Mouse (Mus musculus) spleen, postnatal 4 days (tissue): ENCODE measurements around the gene Apon.
A peak's percentile ranks its signal among the peaks of the same experiment; 100 is the strongest.
"Not testable (repeated sequence)": the region's sequence is repeated elsewhere in the genome, so short reads cannot be mapped to it uniquely, and the experiment has no call there.

Experiments used
- DNase-seq, 2 experiments: peaks; one replicate each; pipeline ENCODE4 v3.0.0; 2022; ENCODE audit warnings: low spot score in 2 of 2

The Apon gene

DNA sequence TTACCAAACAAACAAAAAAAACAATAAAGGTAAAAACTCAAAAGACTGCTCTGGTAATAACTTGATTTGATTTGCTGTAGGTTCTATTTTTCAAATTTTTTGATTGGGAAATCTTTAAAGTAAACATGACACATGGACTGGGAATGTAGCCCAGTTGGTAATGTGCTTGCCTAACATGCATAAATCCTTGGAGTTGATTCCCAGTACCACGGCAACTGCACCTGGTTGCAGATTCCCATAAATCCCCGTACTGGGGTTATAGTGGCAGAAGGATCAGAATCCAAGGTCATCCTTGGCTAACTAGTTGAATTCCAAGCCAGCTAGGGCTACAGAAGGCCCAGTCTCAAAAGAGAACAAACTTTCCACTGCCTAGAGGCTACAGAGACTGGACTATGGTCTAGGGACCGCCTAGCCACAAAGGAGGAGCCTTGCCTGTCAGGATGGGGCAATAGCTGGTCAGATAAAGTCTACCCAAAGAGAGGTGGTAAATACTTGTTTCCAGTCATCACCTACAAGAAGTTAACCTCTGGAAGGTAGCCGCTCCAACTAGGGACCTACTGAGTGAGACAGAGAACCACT is at the start of gene Apon:
Apon (plus strand) TSS at position 420 of the 579 bp plus-strand sequence.
- DNase-seq, result no peak

DNA sequence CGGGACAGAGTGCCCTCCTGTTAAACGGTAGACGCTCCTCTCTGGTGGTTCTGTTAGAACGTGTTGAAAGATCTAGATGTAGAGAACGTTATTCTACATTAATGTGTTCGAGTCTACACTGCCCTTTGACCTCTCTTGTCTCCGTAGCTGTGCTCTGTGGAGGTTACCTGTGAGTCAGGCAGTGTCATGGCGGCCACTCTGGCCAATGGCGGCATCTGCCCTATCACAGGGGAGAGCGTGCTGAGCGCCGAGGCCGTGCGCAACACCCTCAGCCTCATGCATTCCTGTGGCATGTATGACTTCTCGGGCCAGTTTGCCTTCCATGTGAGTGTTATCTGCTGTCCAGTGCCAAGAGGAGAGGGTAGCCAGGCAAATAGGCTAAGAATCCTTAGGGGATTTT is 49.0 kb upstream of the Apon start:
- no peak for DNase-seq

- DNase-seq, result no peak
Measured at GRCm38 (mm10) chr10:128208326-128208725, 45.6 kb upstream of the Apon start.

DNA sequence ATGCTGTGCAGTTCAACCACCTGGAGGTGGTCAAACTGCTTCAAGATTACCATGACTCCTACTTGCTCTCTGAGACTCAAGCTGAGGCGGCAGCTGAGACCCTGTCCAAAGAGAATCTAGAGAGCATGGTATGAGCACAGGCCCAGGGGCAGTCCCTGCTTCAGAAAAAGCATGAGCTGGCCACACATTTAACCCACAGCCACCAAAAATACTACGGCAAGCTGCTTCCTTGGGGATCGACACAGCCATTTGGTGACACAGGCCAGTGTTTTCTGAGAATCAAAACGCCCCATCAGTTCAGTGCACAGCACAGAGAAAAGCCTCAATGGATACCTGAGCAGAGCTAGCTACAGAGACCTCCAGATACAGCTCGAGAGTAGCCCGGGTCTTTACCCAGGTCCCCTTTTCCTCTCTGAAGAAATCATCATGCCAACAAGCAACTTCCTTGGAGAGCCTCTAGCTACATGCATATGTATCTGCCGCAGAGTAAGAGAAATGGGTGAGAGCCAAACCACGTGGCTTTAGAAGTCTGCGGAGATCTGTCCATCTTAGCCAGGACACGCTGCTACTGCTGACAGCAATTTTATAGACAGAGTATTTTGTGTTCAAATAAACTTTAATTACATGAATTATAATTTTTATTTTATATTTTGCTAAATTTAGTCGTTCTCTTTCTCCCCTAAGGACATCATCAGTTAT is 44.4 kb upstream of the Apon start:
- DNase-seq, result no peak

DNA sequence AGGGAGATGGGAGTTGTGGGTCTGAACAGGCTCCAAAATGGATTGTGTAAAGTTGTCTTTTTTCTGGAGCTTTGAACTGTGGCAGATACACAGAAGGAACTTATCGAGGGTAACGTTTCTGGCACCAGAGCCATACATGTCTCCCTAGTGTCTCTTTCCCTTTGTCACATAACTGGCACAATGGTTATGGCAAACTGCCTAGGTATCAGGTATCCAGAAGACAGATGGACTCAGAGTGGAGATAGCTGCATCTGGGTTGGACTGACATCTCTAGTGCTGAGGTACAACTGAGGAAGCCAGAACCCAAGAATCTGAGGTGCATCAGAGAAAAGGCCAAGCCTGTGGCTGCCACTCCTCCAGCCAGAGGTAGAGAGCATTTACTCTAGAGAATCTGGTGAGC is 43.8 kb upstream of the Apon start:
- DNase-seq, result no peak

- no peak for DNase-seq
Measured at GRCm38 (mm10) chr10:128210954-128211353, 42.9 kb upstream of the Apon start.

GRCm38 (mm10) chr10:128211390-128212108 is 42.3 kb upstream of the Apon start, which contains the start of gene Spryd4:
Gene Spryd4, minus strand, starts transcription at chr10:128211807.
- DNase-seq, result peak; percentile 89 to 94

GRCm38 (mm10) chr10:128212148-128212547 is 41.7 kb upstream of the Apon start:
- DNase-seq, result no peak

- DNase-seq, result peak; percentile 75 to 84
Measured at GRCm38 (mm10) chr10:128212871-128213323, 41.0 kb upstream of the Apon start.

DNA sequence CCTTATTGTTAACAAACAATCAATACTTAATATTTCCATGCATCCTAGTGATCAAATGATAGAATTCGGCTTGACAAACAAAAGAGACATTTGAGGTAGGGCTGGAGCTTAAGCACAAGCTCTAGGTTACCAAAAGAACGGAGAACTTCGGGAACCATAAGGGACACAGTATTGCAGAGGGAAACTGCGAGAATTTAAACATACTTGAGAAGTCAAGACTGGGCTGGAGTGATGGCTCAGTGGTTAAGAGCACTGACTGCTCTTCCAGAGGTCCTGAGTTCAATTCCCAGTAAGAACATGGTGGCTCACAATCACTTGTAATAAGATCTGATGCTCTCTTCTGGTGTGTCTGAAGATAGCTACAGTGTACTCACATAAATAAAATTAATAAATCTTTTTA is 39.8 kb upstream of the Apon start:
- not testable (repeated sequence) for DNase-seq

DNA sequence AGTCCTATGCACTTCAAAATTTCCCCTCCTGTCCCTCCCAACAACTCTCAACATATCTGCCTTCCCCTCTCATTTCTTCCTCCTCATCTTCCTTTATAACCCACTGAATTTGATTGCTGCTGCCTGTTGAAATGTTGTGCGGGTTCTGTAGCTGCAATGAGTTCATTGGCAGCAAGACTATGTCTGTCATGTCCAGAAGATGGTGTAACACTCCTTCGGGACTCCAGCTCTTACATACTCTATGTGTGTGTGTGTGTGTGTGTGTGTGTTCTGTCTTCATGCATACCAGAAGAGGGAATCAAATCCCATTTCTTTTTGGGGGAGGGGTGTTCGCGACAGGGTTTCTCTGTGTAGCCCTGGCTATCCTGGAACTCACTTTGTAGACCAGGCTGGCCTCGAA is 38.9 kb upstream of the Apon start:
- DNase-seq, result no peak

GRCm38 (mm10) chr10:128218387-128219117 is 35.3 kb upstream of the Apon start:
- DNase-seq, result no peak

GRCm38 (mm10) chr10:128221533-128222286 is 32.2 kb upstream of the Apon start:
- no peak for DNase-seq

DNA sequence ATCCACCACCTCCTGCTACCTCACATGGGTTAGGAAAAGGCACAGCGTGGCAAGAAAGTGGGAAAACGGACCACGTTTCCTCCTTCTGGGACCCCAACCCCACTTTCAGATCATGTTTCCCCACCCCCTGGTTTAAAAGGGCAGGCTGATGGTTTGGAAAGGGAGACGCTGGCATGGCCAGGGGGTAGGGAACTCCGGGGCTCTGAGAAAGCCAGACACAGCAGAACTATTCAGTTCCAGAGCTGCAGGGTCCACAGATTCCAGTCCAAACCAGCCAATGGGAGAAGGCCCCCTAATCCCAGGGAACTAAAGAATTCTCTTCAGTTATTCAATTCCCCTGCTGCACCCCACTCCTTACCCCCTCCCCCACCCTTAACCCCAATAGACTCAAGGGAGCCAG is 28.8 kb upstream of the Apon start:
- no peak for DNase-seq

- no peak for DNase-seq
Measured at GRCm38 (mm10) chr10:128225538-128225937, 28.4 kb upstream of the Apon start, which contains the start of gene Mip. Gene Mip, plus strand, starts transcription at chr10:128225838.

GRCm38 (mm10) chr10:128227592-128227991 is 26.3 kb upstream of the Apon start:
- no peak for DNase-seq

DNA sequence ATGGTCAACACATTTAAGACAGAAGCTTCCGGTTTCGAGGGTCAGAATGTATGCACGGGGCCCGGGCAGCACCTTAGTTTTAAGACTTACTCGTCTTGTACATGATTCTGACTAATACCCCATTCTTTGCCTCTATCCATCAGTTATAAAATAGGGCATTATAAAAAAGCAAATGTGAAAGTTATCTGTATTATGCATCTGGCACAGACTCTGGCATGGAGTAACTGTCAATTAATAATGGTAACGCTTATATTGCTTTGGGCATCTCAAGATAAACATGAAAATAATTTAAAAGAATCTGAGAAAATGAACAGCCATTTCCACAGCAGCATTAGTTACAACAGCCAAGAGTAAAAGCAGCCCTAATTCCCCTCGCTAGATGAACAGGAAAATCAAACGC is 25.9 kb upstream of the Apon start:
- DNase-seq, result no peak

- no peak for DNase-seq
Measured at GRCm38 (mm10) chr10:128230582-128230981, 23.3 kb upstream of the Apon start.

DNA sequence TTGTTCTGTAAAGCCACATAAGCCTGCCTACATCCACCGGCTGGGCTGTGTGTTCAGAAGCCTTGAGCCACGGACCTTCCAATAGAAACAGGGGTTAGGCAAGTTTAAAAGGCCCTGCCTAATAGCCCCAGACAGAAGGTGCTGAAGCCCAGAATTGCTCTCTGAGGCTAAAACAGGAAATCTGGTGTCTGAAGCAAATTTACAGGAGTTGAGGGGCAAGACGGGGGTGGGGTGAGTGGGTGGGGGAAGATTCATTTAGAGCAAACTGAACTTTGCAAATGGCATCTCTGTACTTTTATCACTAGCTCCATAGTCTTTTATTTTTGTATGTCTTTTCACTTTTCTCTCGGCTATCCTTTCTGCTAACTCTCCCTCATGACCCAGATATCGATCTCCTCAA is 22.8 kb upstream of the Apon start:
- DNase-seq, result no peak

- DNase-seq, result peak; percentile 88 to 97
Measured at GRCm38 (mm10) chr10:128231697-128232419, 22.0 kb upstream of the Apon start, which contains the start of gene Timeless. Gene Timeless, plus strand, starts transcription at chr10:128232065.
